Comparison of ENCODE assay signal across 8 mouse cellular contexts in the genomic region with DNA sequence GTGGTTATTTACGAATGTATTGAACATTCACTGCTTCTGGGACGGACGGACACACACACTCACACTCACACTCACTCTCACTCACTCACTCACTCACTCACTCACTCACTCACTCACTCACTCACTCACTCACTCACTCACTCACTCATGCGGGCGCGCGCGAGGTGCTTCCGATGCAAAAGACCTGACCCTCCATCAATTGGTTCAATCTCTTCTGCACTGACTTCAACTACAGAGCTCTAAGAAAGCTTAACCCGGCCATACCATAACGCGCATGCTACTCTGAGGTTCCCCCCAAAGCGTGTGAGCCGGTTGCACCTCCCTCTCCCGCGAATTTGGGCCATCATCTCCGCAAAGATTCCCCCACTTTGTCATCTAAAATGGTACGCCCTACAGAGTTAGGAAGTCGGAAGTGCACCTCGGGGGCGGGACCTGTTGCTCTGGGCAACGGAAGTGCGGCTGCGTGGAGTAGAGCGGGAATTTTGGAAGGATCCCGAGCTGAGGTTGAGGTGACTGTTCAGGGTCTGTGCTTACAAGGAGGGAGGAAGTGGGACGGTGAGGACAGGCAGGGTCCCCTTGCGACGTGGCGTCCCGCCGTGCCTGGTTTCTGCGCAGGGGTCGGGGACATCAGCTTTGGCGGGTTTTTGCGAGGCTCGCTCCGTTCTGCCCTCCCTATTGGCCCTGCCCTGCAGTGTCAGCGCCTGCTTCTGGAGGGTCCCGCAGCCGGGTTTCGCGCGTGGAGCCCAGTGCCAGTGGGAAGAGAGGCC. TPM values are rescaled to one million over a fixed set of nuclear protein-coding genes. Genes with fewer than 3 reads are reported as not detected.
DNase-seq lines count a peak whose midpoint lies in the region; ATAC-seq and TF ChIP-seq lines count a peak whose summit lies in the region.

A gene (plus strand): TSS at position 47 of the 767 bp plus-strand sequence.

- peak; percentile 98 for DNase-seq in ZHBTc4 (ENCODE audit: low read depth, low spot score)
- peak; percentile 96 for DNase-seq in gastrocnemius, adult 2 months
- DNase-seq in hindbrain, postnatal 0 days (ENCODE audit: low spot score), result peak; percentile 97
- peak; percentile 94 to 95 for DNase-seq in left cerebral cortex, adult 2 months (ENCODE audit: extremely low spot score in 1 of 2, low spot score in 2 of 2)
- peak; percentile 96 for DNase-seq in right cerebral cortex, adult 2 months (ENCODE audit: low spot score in 2 of 2)
- peak; percentile 96 for DNase-seq in urinary bladder, postnatal 14 days (ENCODE audit: low spot score)

- intact Hi-C loops in gastrocnemius, adult 2 months (cut with DNase I), result loop anchor here (1.0 to 5.0 kb wide), 2 partner anchors 73 to 610 kb away; a partner anchor contains a TSS
- intact Hi-C loops in left cerebral cortex, adult 2 months (cut with DNase I), result loop anchor here (1.0 kb wide), 1 partner anchor 74 kb away; a partner anchor contains a TSS

- under 1% methylated on average over 44 of the region's 44 CpGs for WGBS in hindbrain, postnatal 0 days

- H3K4me2 ChIP-seq in hindbrain, postnatal 0 days (ENCODE audit: low read depth, low read length), result peak within 1 kb of the TSS; percentile 98

- H3K9ac ChIP-seq in hindbrain, postnatal 0 days (replicated peaks; ENCODE audit: low read length), result peak within 1 kb of the TSS; percentile 69

- 0 out of 2 replicates have a peak, but pooled peaks cover 7% of the 10 kb centered on the region for H3K4me1 ChIP-seq in hindbrain, postnatal 0 days (ENCODE audit: insufficient read depth, low read length)

- ATAC-seq in common myeloid progenitor, adult 5-6 weeks (replicated peaks; ENCODE audit: low read depth, poor library complexity, severe bottlenecking), result peak; percentile 83
- peak; percentile 96 for ATAC-seq in hindbrain, postnatal 0 days
- peak; percentile 93 for ATAC-seq in megakaryocyte, adult 5-6 weeks (ENCODE audit: poor library complexity, severe bottlenecking)

- no peaks in the 10 kb centered on the region for H3K9me3 ChIP-seq in hindbrain, postnatal 0 days (ENCODE audit: low read length)

- no peaks in the 10 kb centered on the region for H3K36me3 ChIP-seq in hindbrain, postnatal 0 days (ENCODE audit: insufficient read depth, low read length)

- no peaks in the 10 kb centered on the region for H3K27me3 ChIP-seq in hindbrain, postnatal 0 days (ENCODE audit: insufficient read depth, low read length)

- H3K4me3 ChIP-seq in gastrocnemius, adult 2 months, result peak within 1 kb of the TSS; percentile 83
- peak within 1 kb of the TSS; percentile 53 for H3K4me3 ChIP-seq in hindbrain, postnatal 0 days (ENCODE audit: low read length)
- H3K4me3 ChIP-seq in left cerebral cortex, adult 2 months, result peak within 1 kb of the TSS; percentile 55

- peak within 1 kb of the TSS; percentile 89 for H3K27ac ChIP-seq in gastrocnemius, adult 2 months
- H3K27ac ChIP-seq in hindbrain, postnatal 0 days, result peak within 1 kb of the TSS; percentile 89
- peak within 1 kb of the TSS; percentile 92 for H3K27ac ChIP-seq in left cerebral cortex, adult 2 months

- TF ChIP-seq CTCF in gastrocnemius, adult 2 months (IDR thresholded peaks at IDR 0.05), result no peak
- no peak for TF ChIP-seq CTCF in hindbrain, postnatal 0 days (IDR thresholded peaks at IDR 0.05; ENCODE audit: low read depth)
- no peak for TF ChIP-seq CTCF in left cerebral cortex, adult 2 months (IDR thresholded peaks at IDR 0.05)

RNA-seq across cellular contexts. Expression of the gene that starts here (rescaled TPM):
- 26.2 and 30.1 TPM in 2 replicates for total RNA-seq in common myeloid progenitor, adult 5-6 weeks (2017)
- under 1 TPM in 1 of 2 experiments, not detected in 1; 0.08 TPM for total RNA-seq in gastrocnemius, adult 2 months (2021)
- 2.9 and 3.5 TPM in 2 replicates for total RNA-seq in hindbrain, postnatal 0 days (2014; rRNA removed)
- polyA plus RNA-seq in hindbrain, postnatal 0 days (2015; fragmentation: Nextera tagmentation; extraction: Ambion mirVana), result 1.9 and 2.4 TPM in 2 replicates
- total RNA-seq in left cerebral cortex, adult 2 months (2021), result 1 to 10 TPM in 1 of 2 experiments, under 1 TPM in 1; 0.56 to 1.4 TPM
- total RNA-seq in megakaryocyte, adult 5-6 weeks (2015), result 8.0 and 9.2 TPM in 2 replicates
- total RNA-seq in megakaryocyte, adult 5-6 weeks (2017), result 19.2 and 19.6 TPM in 2 replicates

Comparison
In these comparisons a context has a peak if more than half of its experiments do, and no peak if none do; other contexts are left out.
1. Peak in every context shown above with its lines: DNase-seq, ATAC-seq, H3K4me3 ChIP-seq and H3K27ac ChIP-seq.
2. Peak in DNase-seq, H3K4me3 ChIP-seq and H3K27ac ChIP-seq in gastrocnemius, adult 2 months; RNA of the gene not detected or under 1 TPM.